13 mouse cellular contexts compared by ENCODE assay signal in genomic region chr6:92532331-92532730, GRCm38 (mm10).
DNase-seq lines count a peak whose midpoint lies in the region; ATAC-seq lines count a peak whose summit lies in the region.
"Had no signal": no experiment of that assay in that cellular context is flagged by ENCODE, and none has a peak within 500 bp of the region (broad histone marks: within the 10 kb centered on the region; RNA-seq: fewer than 3 reads in every experiment).

No protein-coding gene starts in this region.

- DNase-seq in kidney, adult 11 months = no peak
- DNase-seq in kidney, postnatal 36 days = peak; percentile 9 to 32
- DNase-seq in retina, embryonic 14.5 days (ENCODE audit: low spot score) = no peak
- DNase-seq: adrenal gland, postnatal 14 days; cerebellum, adult 11 months; thymus, postnatal 4 days had no signal

- no peaks in the 10 kb centered on the region for H3K27me3 ChIP-seq in kidney, embryonic 15.5 days
- H3K27me3 ChIP-seq in heart, embryonic 14.5 days (ENCODE audit: control insufficient read depth, insufficient read depth, low read length) = no peaks in the 10 kb centered on the region
- H3K27me3 ChIP-seq in forebrain, embryonic 15.5 days = no peaks in the 10 kb centered on the region

- ATAC-seq in kidney, embryonic 15.5 days (replicated peaks; ENCODE audit: low FRiP score) = no peak
- no peak for ATAC-seq in heart, embryonic 14.5 days (ENCODE audit: insufficient number of reproducible peaks, insufficient read depth, low FRiP score, low read depth)
- ATAC-seq in forebrain, embryonic 15.5 days (replicated peaks) = no peak

- peak overlapping the region; percentile 75 for H3K4me2 ChIP-seq in kidney, embryonic 15.5 days
- H3K4me2 ChIP-seq in heart, embryonic 14.5 days (ENCODE audit: low read length) = peak overlapping the region; percentile 80
- H3K4me2 ChIP-seq in forebrain, embryonic 15.5 days (replicated peaks) = no peak overlapping the region
- H3K4me2 ChIP-seq: midbrain, embryonic 11.5 days had no signal

- no peak overlapping the region for H3K9ac ChIP-seq in kidney, embryonic 15.5 days
- peak overlapping the region; percentile 54; the same call in 1 of the 2 replicates for H3K9ac ChIP-seq in heart, embryonic 14.5 days (ENCODE audit: low read length)
- no peak overlapping the region for H3K9ac ChIP-seq in forebrain, embryonic 15.5 days (replicated peaks)
- H3K9ac ChIP-seq: liver, embryonic 14.5 days had no signal

- H3K4me1 ChIP-seq in kidney, embryonic 15.5 days = peaks cover 25% of the 10 kb centered on the region
- H3K4me1 ChIP-seq in brown adipose tissue, adult 24 weeks (ENCODE audit: control insufficient read depth, insufficient read depth, insufficient read length, low read length) = peaks cover 12% of the 10 kb centered on the region; the same call in 1 of the 2 replicates
- peaks cover 5 to 6% of the 10 kb centered on the region in 2 experiments; a peak in 3 of 4 replicates for H3K4me1 ChIP-seq in heart, embryonic 14.5 days (ENCODE audit: control insufficient read depth in 2 of 2, insufficient read depth in 2 of 2, low read length in 2 of 2)
- H3K4me1 ChIP-seq in forebrain, embryonic 15.5 days = peaks cover 12% of the 10 kb centered on the region

- no peak overlapping the region for H3K27ac ChIP-seq in kidney, embryonic 15.5 days
- peak overlapping the region; percentile 65 for H3K27ac ChIP-seq in brown adipose tissue, adult 24 weeks (replicated peaks; ENCODE audit: low read depth, low read length)
- H3K27ac ChIP-seq in heart, embryonic 14.5 days (replicated peaks in 1 of 2; ENCODE audit: control insufficient read depth in 1 of 2, insufficient read depth in 1 of 2, low read depth in 2 of 2, low read length in 2 of 2) = 0 out of 4 replicates have a peak overlapping the region, but pooled peaks of 1 of the 2 experiments have one; percentile 48
- H3K27ac ChIP-seq in forebrain, embryonic 15.5 days (replicated peaks) = no peak overlapping the region
- H3K27ac ChIP-seq: liver, embryonic 14.5 days had no signal

- WGBS in kidney, embryonic 15.5 days = 47% methylated on average over 6 of the region's 6 CpGs
- WGBS in heart, embryonic 14.5 days = 71% methylated on average over 6 of the region's 6 CpGs
- 71% methylated on average over 6 of the region's 6 CpGs for WGBS in forebrain, embryonic 15.5 days

- no peaks in the 10 kb centered on the region for H3K36me3 ChIP-seq in kidney, embryonic 15.5 days
- no peaks in the 10 kb centered on the region for H3K36me3 ChIP-seq in heart, embryonic 14.5 days (ENCODE audit: control insufficient read depth, insufficient read depth, low read length)
- H3K36me3 ChIP-seq in forebrain, embryonic 15.5 days = no peaks in the 10 kb centered on the region

- peak overlapping the region; percentile 57 for H3K4me3 ChIP-seq in kidney, embryonic 15.5 days (replicated peaks)
- H3K4me3 ChIP-seq in brown adipose tissue, adult 24 weeks (ENCODE audit: insufficient read depth, low read depth, low read length) = no peak overlapping the region
- H3K4me3 ChIP-seq in heart, embryonic 14.5 days (ENCODE audit: control insufficient read depth in 1 of 2, insufficient read depth in 1 of 2, low read depth in 1 of 2, low read length in 2 of 2) = peak overlapping the region in 1 of 2 experiments; percentile 8; a peak in 2 of 4 replicates
- no peak overlapping the region for H3K4me3 ChIP-seq in forebrain, embryonic 15.5 days
- H3K4me3 ChIP-seq: erythroblast, embryonic 14.5 days had no signal

- no peaks in the 10 kb centered on the region for H3K9me3 ChIP-seq in kidney, embryonic 15.5 days (replicated peaks)
- no peaks in the 10 kb centered on the region for H3K9me3 ChIP-seq in heart, embryonic 14.5 days (ENCODE audit: control insufficient read depth, low read length)
- no peaks in the 10 kb centered on the region for H3K9me3 ChIP-seq in forebrain, embryonic 15.5 days

Comparison
In these comparisons a context has a peak if more than half of its experiments do, and no peak if none do; other contexts are left out.
1. DNase-seq: peak in kidney, postnatal 36 days (2 of 2); none in kidney, adult 11 months (single experiment) and retina, embryonic 14.5 days (single experiment).